Mouse (Mus musculus) ES-Bruce4 (cell line): ENCODE results near the gene Gipr.

Source experiments
- CTCF ChIP-seq: IDR thresholded peaks from one replicate; pipeline ENCODE4 v1.8.1; 2011; ENCODE audit warnings: low read depth, low read length
- POLR2A ChIP-seq: IDR thresholded peaks from one replicate; pipeline ENCODE4 v1.8.1; 2011; ENCODE audit warnings: low read length; ENCODE audit not compliant: insufficient read depth

DNA sequence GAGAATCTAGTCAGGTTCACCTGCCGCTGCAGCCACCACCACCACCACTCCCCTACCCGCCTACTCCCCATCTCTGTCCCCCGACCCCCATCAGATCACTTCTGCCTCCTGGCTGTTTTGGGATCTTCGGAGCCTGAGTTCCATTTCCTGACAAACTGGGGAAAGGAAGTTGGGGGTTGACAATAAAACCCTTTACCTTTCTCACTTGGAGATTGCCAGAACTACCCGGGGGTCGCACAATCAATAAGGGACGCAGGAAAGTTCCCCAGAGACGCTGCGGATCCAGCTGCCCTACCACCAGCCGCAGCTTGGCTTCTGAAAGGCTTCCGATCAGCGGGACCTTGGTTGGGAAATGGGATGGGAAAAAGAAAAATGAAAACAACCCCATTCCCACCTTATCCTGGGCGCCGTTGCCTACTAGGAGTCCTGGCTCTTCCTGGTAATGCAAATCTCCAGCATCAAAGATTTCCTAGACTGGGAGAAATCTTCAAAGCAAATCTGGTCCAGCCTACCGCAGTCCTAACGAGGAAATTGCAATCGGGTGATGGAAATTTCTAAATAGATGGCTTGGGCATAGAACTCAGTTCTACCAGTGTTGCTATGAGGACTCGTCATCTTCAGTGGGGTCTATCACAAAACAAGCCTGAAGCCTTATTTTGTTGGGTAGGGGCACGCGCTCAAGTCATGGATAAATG lies 17.6 kb downstream of the Gipr start:
- TF ChIP-seq POLR2A (no peak), CTCF (no peak)
